Mouse (Mus musculus) WW6 (cell line): Measurements from ENCODE around the gene Mindy2.

Experiments used
- DNase-seq: peaks from one replicate; pipeline ENCODE4 v3.0.0-alpha.2; 2013; ENCODE audit warnings: low read depth, low spot score

Mindy2 gene

GRCm38 (mm10) chr9:70657013-70657967 lies at the start of gene Mindy2:
Gene Mindy2 (minus strand): TSS chr9:70657174.
- peak; percentile 76 for DNase-seq

DNA sequence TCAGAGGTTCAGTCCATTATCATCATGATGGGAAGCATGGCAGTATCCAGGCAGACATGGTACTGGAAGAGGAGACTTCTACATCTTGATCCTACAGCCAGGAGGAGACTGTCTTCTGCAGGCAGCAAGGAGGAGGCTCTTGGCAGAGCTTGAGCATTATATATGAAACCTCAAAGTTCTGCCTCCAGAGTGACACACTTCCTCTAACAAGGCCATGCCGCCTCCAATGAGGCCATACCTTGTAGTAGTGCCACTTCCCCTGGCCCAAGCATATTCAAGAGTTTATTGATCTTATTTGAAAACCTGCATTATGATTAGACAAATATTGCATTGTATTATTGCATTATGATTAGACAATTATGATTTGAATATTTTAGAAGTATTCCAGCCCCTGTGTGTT lies 49.5 kb upstream of the Mindy2 start:
- DNase-seq = no peak

GRCm38 (mm10) chr9:70703597-70704203 lies 46.7 kb upstream of the Mindy2 start:
- no peak for DNase-seq

DNA sequence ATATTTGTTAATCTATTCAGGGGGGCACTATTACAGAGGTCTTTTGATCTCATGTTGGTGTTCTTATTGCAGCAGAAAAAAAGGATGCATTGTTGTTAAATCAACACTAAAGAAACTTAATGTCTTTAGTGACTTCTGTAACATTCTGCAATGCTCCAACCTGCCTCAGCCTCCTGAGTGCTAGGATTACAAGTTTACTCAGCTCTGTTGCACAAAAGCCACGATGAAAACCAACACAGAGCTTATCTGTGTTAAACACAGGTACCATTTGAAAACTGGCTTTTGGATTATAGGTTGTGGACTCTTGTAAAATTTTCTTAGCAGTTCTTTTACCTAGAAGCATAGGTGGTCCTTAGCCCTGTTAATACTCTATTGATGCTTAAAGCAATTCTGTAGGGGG lies 41.1 kb upstream of the Mindy2 start:
- DNase-seq = no peak

- DNase-seq = no peak
Observed at GRCm38 (mm10) chr9:70695723-70696122, 38.7 kb upstream of the Mindy2 start.

- no peak for DNase-seq
Observed at GRCm38 (mm10) chr9:70691772-70692693, 35.1 kb upstream of the Mindy2 start.

DNA sequence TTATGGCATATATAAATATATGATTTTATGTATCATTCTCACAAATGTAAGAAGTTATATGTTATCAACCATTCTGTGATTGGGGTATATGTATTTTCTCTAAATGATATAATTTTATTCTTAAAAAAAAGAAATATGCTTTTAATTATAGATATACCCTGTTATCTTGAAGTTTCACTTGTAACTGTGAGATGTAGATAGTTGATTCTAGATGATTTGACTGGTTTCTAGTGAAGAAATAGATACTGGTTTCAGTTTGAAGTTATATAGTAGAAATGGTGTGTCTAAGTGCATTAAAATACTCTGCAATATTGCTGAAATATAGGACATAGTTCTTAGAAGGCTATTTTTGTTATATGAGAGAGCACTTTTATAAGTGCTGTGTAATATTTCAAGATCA lies 33.6 kb upstream of the Mindy2 start:
- no peak for DNase-seq

- DNase-seq = no peak
Observed at GRCm38 (mm10) chr9:70689926-70690325, 33.0 kb upstream of the Mindy2 start.

DNA sequence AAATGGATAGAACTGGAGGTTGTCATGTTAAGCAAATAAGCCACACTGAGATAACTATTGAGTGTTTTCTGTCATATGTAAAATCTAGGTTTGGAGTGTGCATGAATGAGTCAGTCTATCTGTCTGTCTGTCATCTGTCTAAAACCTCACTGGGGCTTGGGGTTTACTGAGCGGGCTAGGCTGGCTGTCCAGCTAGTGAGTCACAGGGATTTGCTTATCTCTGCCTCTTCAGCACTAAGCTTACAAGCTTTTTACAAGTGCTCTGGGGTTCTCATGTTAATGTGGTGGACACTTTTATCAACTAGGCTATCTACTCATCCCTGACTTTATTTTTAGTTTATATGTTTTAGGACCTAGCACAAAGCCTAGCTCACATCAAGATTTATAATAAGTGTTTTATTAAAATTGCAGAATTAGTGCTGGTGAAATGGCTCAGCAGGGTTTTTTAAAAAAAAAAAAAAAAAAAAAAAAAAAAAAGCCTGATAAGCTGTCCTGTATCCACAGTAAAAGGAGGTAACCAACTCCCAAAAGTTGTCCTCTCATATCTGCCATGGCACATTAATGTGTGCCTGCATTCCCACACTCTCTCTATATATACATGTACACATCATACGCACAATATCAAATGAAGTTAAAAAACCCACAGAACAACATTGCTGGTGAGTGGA lies 31.5 kb upstream of the Mindy2 start:
- DNase-seq = no peak

DNA sequence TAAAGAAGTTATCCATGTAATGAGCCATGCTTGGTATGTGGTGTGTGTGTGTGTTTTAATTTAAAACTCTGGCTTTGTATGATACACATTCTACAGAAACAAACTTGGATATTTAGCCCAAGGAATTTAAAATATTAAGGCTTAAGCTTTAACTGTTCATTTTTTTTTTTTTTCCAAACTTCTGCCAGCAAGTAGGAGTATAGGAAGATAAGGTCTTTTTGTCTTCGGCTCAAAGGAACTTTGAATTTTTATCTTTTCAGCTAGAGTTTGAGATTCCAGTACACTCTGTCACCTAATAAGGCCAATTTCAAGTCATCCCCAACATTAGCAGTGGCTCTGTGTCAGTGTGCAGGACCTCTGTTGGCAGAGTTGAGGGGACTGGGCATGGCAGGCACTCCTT lies 25.2 kb upstream of the Mindy2 start:
- no peak for DNase-seq

DNA sequence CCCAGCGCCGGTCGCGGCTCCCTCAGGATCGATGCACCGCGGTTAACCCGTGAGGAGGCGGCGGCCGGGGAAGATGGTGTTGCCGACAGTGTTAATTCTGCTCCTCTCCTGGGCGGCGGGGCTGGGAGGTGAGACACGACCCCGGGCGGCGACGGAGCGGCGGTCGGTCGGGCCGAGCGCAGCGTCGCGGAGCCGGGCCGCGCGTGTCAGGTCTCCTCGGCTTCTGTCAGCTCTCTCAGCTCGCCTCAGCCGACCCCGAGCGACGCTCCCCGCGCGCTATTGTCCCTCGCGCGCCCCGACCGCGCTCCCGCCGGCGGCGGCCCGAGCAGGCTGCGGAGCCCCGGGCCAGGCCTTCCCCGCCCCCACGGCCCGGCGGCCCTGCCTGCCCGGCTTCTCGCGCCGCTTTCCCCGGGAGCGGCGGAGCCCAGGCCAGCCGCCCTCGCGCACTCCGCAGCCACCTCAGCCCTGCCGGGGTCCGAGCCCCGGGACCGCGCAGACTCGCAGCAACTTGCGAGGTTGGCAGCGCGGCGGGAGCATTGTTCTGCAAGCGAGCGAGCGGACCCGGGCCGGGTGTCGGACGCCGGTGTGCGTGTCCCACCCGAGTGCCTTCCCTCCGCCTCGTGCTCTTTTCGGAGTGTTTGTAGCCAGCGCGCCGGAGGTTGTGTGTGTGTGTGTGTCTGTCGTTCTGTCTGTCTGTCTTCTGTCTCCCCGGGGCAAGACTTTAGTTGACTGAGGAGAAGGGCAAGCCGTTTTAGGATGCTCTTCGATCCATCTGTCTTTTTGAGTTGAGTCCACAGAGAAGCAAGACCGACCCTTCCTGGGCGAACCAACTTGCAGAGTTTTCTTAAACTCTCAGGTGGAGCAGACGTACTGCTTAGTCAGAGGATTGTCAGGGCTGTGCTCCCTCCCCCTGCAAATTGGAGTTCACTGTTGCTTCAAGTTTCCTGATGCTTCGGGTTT lies 22.4 kb upstream of the Mindy2 start:
- peak; percentile 29 for DNase-seq

DNA sequence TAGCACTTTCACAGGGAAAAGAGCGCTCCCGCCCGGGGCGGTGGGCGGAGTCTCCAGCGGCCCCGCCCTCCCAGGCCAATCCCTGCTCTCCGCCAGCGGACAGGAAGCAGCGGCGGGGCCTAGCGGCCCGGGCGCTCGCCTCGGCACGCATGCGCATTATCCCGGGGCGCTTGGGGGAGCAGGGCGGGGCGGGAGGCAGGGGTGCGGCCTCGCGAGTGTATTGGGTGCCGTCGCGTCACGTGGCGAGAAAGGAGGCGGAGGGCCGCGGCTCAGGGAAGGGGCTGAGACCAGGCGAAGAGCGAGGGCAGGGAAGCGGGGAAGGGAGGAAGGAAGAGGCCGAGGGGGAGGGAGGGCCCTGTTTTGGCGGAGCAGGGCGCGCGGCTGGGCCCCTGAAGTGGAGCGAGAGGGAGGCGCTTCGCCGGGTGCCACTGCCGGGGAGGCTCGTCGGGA lies 21.7 kb upstream of the Mindy2 start, which contains the start of gene Adam10:
Adam10 (plus strand) TSS at position 316 of the 450 bp plus-strand sequence.
- peak; percentile 97 for DNase-seq

GRCm38 (mm10) chr9:70675961-70676360 lies 19.0 kb upstream of the Mindy2 start:
- DNase-seq = no peak

GRCm38 (mm10) chr9:70675117-70675516 lies 18.1 kb upstream of the Mindy2 start:
- DNase-seq = no peak

DNA sequence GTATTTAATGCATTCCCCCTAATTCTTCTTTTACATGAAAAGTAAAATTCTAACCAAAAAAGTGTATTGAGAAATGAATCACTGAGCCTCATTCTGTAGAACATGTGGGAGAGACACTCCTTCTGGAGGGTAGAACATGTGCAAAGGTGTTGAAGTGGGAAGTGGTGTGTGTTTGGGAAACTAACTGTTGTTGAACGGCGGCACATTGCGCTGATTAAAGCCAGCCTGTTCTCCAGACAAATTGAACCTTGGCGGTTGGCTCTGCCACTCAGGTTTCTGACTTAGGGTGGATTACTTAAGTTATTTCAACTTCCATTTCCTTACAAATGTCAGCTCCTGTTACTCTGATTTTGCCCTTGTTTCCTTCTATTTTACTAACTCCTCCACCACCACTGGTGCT lies 16.7 kb upstream of the Mindy2 start:
- DNase-seq = no peak

DNA sequence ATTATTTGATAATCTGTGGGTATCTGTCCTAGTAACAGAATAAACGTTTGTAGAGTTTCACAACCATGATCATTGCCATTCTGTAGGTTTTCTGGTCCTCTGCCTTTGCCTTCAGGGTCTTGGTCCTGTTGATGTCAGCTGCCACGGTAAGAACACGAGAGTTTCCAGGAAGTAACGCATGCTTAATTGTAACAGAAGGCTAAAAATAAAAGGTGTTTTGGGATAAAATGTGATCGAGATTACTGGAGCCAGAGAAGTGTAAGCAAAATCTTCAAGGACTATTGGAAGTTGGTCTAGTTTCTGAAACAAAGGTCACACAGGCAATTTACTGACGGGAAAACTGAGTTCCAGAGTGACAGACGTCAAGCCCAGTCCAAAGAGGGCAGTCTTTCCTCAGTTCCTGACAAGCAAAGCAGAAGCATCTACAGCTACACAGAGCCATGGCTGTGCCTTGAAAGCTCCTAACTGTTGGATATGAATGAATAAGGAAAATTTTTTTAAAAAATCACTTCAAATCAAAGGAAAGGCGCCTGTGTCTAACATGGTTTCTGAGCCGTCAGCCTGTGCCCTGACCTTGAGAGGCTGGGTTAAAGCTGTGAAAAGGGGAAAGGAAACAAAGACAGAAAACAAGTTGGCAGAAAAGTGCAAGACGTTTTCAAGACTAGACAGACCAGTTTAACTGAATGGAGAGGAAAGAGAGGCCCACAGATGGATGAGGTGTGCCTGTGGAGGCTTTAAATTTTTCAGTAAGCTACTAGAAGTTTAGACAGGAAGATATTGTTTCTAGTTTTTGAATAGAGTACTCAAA lies 15.0 kb upstream of the Mindy2 start:
- no peak for DNase-seq

DNA sequence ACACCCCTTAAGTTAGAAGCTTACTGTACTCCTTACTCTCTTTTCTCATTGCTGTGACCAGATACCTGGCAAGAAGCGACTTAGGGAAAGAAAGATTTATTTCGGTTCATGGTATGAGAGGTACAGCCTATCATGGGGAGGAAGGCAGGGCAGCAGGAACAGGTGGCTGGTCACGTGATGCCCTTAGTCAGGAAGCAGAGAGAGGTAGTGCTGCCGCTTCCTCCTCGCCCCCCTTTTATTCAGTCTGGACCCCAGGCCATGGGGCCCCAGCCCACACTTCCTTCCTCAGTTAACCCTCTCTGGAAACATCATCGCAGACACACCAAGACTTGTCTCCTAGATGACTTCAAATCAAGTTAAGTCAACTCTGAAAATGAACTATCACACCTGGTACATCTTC lies 14.3 kb upstream of the Mindy2 start:
- no peak for DNase-seq

GRCm38 (mm10) chr9:70670381-70670780 lies 13.4 kb upstream of the Mindy2 start:
- no peak for DNase-seq

GRCm38 (mm10) chr9:70669197-70669596 lies 12.2 kb upstream of the Mindy2 start:
- DNase-seq = no peak
